ENCODE assay signal across 25 mouse cellular contexts in genomic region chr4:15595996-15596395, GRCm38 (mm10).
A peak's percentile ranks its signal among the peaks of the same experiment; 100 is the strongest.
DNase-seq lines count a peak whose midpoint lies in the region; ATAC-seq and TF ChIP-seq lines count a peak whose summit lies in the region.
"Had no signal": no experiment of that assay in that cellular context is flagged by ENCODE, and none has a peak within 500 bp of the region (broad histone marks: within the 10 kb centered on the region; RNA-seq: fewer than 3 reads in every experiment).

No protein-coding gene starts in this region.

- peaks cover 3% of the 10 kb centered on the region for H3K4me1 ChIP-seq in hindbrain, embryonic 16.5 days (ENCODE audit: control insufficient read depth, insufficient read depth, low read depth, low read length)
- H3K4me1 ChIP-seq in hindbrain, embryonic 14.5 days (replicated peaks; ENCODE audit: control insufficient read depth, insufficient read depth, low read length), result peaks cover 14% of the 10 kb centered on the region; the same call in 1 of the 2 replicates
- H3K4me1 ChIP-seq in midbrain, postnatal 0 days (ENCODE audit: insufficient read depth, low read length), result no peaks in the 10 kb centered on the region
- peaks cover 7% of the 10 kb centered on the region; the same call in 1 of the 2 replicates for H3K4me1 ChIP-seq in midbrain, embryonic 15.5 days
- H3K4me1 ChIP-seq: forebrain, embryonic 10.5 days; heart, embryonic 15.5 days; limb, embryonic 10.5 days; liver, embryonic 15.5 days; lung, embryonic 15.5 days had no signal

- TF ChIP-seq CTCF in midbrain, postnatal 0 days (IDR thresholded peaks at IDR 0.05), result no peak

- H3K27ac ChIP-seq in hindbrain, embryonic 16.5 days (ENCODE audit: low read depth, low read length), result no peak overlapping the region
- no peak overlapping the region for H3K27ac ChIP-seq in hindbrain, embryonic 14.5 days
- no peak overlapping the region for H3K27ac ChIP-seq in midbrain, postnatal 0 days (ENCODE audit: low read depth, low read length)
- H3K27ac ChIP-seq in midbrain, embryonic 15.5 days, result no peak overlapping the region
- H3K27ac ChIP-seq: forebrain, embryonic 10.5 days; heart, embryonic 15.5 days; limb, embryonic 10.5 days; liver, embryonic 15.5 days; lung, embryonic 15.5 days had no signal

- no peak for DNase-seq in hindbrain, embryonic 14.5 days (ENCODE audit: low spot score)
- peak; percentile 13 for DNase-seq in midbrain, postnatal 0 days (ENCODE audit: low spot score)
- DNase-seq in cerebellum, adult 9-11 months, result peak; percentile 92
- no peak for DNase-seq in right cerebral cortex, adult 18-20 months
- no peak for DNase-seq in adrenal gland, postnatal 10 days
- DNase-seq in natural killer cell, adult 2 months (ENCODE audit: low spot score in 2 of 2), result no peak
- DNase-seq: adrenal gland, postnatal 36 days; gastrocnemius, postnatal 36 days; heart, postnatal 4 days; liver; lung, postnatal 4 days; midbrain, embryonic 14.5 days; right cerebral cortex, postnatal 4 days; thymus, adult 18-20 months; thymus, postnatal 36 days had no signal

- ATAC-seq in hindbrain, embryonic 16.5 days, result peak; percentile 42; the same call in 1 of the 2 replicates
- ATAC-seq in hindbrain, embryonic 14.5 days (ENCODE audit: low FRiP score), result no peak
- ATAC-seq in midbrain, postnatal 0 days (ENCODE audit: low FRiP score), result no peak
- ATAC-seq in midbrain, embryonic 15.5 days (replicated peaks), result no peak
- ATAC-seq: forebrain, embryonic 16.5 days; intestine, postnatal 0 days had no signal

- WGBS in hindbrain, embryonic 16.5 days, result 84% methylated on average over 3 of the region's 3 CpGs
- 78% methylated on average over 3 of the region's 3 CpGs for WGBS in hindbrain, embryonic 14.5 days
- WGBS in midbrain, postnatal 0 days, result 81% methylated on average over 3 of the region's 3 CpGs
- WGBS in midbrain, embryonic 15.5 days, result 82% methylated on average over 3 of the region's 3 CpGs

- H3K9ac ChIP-seq in hindbrain, embryonic 16.5 days (ENCODE audit: low read depth, low read length), result no peak overlapping the region
- no peak overlapping the region for H3K9ac ChIP-seq in hindbrain, embryonic 14.5 days
- no peak overlapping the region for H3K9ac ChIP-seq in midbrain, postnatal 0 days (replicated peaks; ENCODE audit: low read length, poor library complexity, severe bottlenecking)
- H3K9ac ChIP-seq in midbrain, embryonic 15.5 days, result no peak overlapping the region
- H3K9ac ChIP-seq: heart, embryonic 15.5 days; liver, embryonic 15.5 days; lung, embryonic 15.5 days had no signal

- no peaks in the 10 kb centered on the region for H3K36me3 ChIP-seq in hindbrain, embryonic 16.5 days (ENCODE audit: control insufficient read depth, insufficient read depth, low read length)
- H3K36me3 ChIP-seq in hindbrain, embryonic 14.5 days (replicated peaks; ENCODE audit: control insufficient read depth, insufficient read depth), result no peaks in the 10 kb centered on the region
- no peaks in the 10 kb centered on the region for H3K36me3 ChIP-seq in midbrain, postnatal 0 days (ENCODE audit: insufficient read depth, low read length)
- no peaks in the 10 kb centered on the region for H3K36me3 ChIP-seq in midbrain, embryonic 15.5 days (replicated peaks)
- H3K36me3 ChIP-seq: forebrain, embryonic 10.5 days; heart, embryonic 15.5 days; limb, embryonic 10.5 days; liver, embryonic 15.5 days; lung, embryonic 15.5 days had no signal

- H3K4me3 ChIP-seq in hindbrain, embryonic 16.5 days (ENCODE audit: low read length), result no peak overlapping the region
- H3K4me3 ChIP-seq in hindbrain, embryonic 14.5 days (replicated peaks; ENCODE audit: low read length), result no peak overlapping the region
- no peak overlapping the region for H3K4me3 ChIP-seq in midbrain, postnatal 0 days (ENCODE audit: low read depth, low read length)
- H3K4me3 ChIP-seq in midbrain, embryonic 15.5 days, result no peak overlapping the region
- H3K4me3 ChIP-seq: forebrain, embryonic 10.5 days; heart, embryonic 15.5 days; limb, embryonic 10.5 days; liver, embryonic 15.5 days; lung, embryonic 15.5 days; myocyte had no signal

- no peaks in the 10 kb centered on the region for H3K9me3 ChIP-seq in hindbrain, embryonic 16.5 days (ENCODE audit: control insufficient read depth, low read length)
- no peaks in the 10 kb centered on the region for H3K9me3 ChIP-seq in hindbrain, embryonic 14.5 days (ENCODE audit: control insufficient read depth, low read length)
- H3K9me3 ChIP-seq in midbrain, postnatal 0 days (ENCODE audit: low read length), result no peaks in the 10 kb centered on the region
- H3K9me3 ChIP-seq in midbrain, embryonic 15.5 days, result no peaks in the 10 kb centered on the region
- H3K9me3 ChIP-seq: forebrain, embryonic 10.5 days; heart, embryonic 15.5 days; limb, embryonic 10.5 days; liver, embryonic 15.5 days; lung, embryonic 15.5 days had no signal

- H3K27me3 ChIP-seq in hindbrain, embryonic 16.5 days (replicated peaks; ENCODE audit: control insufficient read depth, insufficient read depth, low read length), result no peaks in the 10 kb centered on the region
- no peaks in the 10 kb centered on the region for H3K27me3 ChIP-seq in hindbrain, embryonic 14.5 days (ENCODE audit: control insufficient read depth, insufficient read depth, low read length)
- H3K27me3 ChIP-seq in midbrain, postnatal 0 days (ENCODE audit: insufficient read depth, low read length), result no peaks in the 10 kb centered on the region
- H3K27me3 ChIP-seq in midbrain, embryonic 15.5 days (replicated peaks), result no peaks in the 10 kb centered on the region
- H3K27me3 ChIP-seq: heart, embryonic 15.5 days; liver, embryonic 15.5 days; lung, embryonic 15.5 days had no signal

- no peak overlapping the region for H3K4me2 ChIP-seq in hindbrain, embryonic 16.5 days (ENCODE audit: low read length)
- no peak overlapping the region for H3K4me2 ChIP-seq in hindbrain, embryonic 14.5 days (replicated peaks)
- no peak overlapping the region for H3K4me2 ChIP-seq in midbrain, postnatal 0 days (ENCODE audit: low read depth, low read length, poor library complexity, severe bottlenecking)
- no peak overlapping the region for H3K4me2 ChIP-seq in midbrain, embryonic 15.5 days
- H3K4me2 ChIP-seq: heart, embryonic 15.5 days; liver, embryonic 15.5 days; lung, embryonic 15.5 days had no signal

Comparison
In these comparisons a context has a peak if more than half of its experiments do, and no peak if none do; other contexts are left out.
1. DNase-seq: peak in midbrain, postnatal 0 days (single experiment) and cerebellum, adult 9-11 months (single experiment); none in hindbrain, embryonic 14.5 days (single experiment), right cerebral cortex, adult 18-20 months (single experiment), adrenal gland, postnatal 10 days (single experiment) and natural killer cell, adult 2 months (0 of 2).